Mouse (Mus musculus) v-Abl transformed pro-B cells (cell line): ENCODE data around the gene Slc35a3.

ENCODE experiments used
- in situ Hi-C, 2 experiments: fragments of 400-800 bp; cut with MboI; formaldehyde crosslinking; loops; one replicate each; pipeline ENCODE4 v1.15.1; 2025; ENCODE audit not compliant: unreplicated experiment in 2 of 2

Slc35a3 gene

DNA sequence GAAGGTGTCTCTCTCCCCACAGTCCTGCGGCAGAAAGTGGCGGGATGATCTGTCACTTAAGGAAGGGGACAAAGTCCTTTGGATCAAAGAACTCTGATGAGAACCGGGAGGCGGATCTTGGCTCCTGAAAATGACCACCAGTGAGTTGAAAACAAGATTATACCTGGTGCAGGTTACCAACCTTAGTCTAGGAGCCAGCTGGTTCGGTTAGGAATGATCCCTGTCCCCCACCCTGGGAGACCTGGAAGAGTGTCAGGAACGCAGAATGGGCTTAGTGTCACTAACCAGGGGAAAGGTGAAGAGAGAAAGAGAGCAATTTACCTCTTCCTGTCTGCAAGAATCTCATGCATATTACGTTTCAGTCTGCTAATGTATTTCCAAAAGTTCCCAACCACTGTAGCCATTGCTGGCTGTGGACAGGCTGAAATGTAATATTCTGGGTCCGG, at the start of gene Slc35a3:
TSS of gene Slc35a3 (minus strand) at position 396 of the 446 bp plus-strand sequence.
- in situ Hi-C loops, result no loop called here

DNA sequence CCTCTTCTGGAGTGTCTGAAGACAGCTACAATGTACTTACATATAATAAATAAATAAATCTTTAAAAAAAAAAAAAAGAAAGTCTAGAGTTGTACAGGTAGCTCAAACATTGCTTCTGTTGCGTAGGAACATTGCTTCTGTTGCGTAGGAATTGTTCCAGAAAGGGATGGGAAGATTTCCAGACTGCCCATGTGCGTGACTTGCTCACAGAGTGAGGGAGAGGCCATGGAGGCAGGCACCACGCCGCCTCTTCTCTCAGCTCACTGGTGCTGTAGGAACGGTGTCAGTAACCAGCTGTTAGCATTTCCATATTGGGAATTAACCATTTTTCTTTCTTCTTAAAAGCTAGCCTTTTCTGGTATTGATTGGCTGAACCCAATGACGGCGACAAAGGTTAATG, 40.2 kb upstream of the Slc35a3 start:
- in situ Hi-C loops, result loop anchor here in 1 of 2 experiments (10.0 kb wide), 2 partner anchors 328 to 728 kb away; partner anchors contain the start of gene Cdc14a

DNA sequence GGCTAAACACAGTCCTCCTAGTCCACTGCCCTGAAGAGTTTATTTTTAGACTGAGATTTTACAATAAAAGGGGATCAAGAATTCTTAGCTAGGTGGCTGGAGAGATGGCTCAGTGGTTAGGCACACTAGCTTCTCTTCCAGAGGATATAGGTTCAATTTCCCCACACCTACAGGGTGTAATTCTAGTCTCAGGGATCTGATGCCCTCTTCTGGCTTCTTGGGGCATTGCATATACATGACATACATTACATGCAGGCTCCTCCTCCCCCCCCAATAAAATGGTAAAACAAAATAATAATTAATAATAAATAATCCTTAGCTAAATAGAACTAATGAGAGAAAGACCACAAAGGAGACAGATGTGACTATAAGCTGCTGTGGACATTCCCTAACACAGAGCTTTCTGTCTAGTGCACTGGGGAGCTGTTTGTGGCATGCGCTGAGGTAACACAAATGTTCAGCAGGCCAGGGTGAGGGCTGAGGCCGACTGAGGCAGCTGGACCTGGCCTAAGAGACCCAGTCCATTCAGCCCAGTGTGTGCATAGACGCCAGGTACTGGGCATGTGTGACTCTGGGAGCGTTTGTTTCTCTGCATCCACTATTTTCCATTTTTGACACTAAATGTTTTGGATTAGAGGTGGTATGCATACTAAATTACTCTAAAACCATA, 38.7 kb upstream of the Slc35a3 start:
- in situ Hi-C loops, result loop anchor here in 1 of 2 experiments (10.0 kb wide), 2 partner anchors 327 to 727 kb away; partner anchors contain the start of gene Cdc14a

DNA sequence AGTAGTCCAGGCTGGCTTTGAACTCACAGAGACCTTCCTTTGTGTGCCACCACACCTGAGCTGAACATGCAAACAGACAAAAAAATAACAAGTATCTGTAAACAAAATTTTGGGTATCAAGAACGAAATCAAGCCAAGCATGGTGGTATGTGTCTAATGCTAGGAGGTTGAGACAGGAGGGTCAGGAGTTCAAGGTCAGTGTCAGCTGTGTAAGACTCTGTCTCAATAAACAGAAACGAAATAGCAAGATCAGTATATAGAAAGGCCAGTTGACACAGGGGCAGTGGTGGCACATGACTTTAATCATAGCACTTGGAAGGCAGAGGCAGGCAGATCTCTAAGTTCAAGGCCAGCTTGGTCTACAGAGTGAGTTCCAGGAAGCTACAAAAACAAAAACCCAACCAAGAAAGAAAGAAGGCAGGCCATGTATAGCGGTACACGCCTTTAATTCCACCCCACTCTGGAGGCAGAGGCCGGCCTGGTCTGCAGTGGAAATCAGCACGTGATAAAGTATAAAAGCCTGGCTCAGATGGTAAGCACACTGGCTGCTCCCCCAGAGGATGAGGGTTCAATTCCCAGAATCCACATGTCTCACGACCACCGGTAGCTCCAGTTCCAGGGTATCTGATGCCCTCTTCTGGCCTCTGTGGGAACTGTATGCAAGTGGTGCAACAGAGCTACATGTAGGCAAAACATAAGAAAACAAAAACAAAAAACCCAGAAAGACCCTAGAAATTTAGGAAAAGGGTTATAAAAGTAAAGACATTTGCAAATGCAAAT, 36.0 kb upstream of the Slc35a3 start:
- in situ Hi-C loops, result loop anchor here (5.0 to 10.0 kb wide), 7 partner anchors 154 to 721 kb away; partner anchors contain the start of genes Dbt (in 2 of the 2), Sass6 (in 2 of the 2) and Cdc14a (in 1 of the 2)

DNA sequence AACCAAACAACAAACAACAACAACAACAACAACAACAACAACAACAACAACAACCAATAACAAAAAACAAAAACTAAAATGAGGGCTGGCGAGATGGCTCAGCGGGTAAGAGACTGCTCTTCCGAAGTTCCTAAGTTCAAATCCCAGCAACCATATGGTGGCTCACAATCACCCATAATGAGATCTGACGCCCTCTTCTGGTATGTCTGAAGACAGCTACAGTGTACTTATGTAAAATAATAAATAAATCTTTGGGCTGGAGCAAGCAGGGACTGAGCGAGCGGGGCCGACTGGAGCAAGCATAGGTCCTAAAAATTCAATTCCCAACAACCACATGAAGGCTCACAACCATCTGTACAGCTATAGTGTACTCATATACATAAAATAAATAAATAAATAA, 35.0 kb upstream of the Slc35a3 start:
- in situ Hi-C loops, result loop anchor here (5.0 to 10.0 kb wide), 7 partner anchors 153 to 720 kb away; partner anchors contain the start of genes Dbt (in 2 of the 2), Sass6 (in 2 of the 2) and Cdc14a (in 1 of the 2)

DNA sequence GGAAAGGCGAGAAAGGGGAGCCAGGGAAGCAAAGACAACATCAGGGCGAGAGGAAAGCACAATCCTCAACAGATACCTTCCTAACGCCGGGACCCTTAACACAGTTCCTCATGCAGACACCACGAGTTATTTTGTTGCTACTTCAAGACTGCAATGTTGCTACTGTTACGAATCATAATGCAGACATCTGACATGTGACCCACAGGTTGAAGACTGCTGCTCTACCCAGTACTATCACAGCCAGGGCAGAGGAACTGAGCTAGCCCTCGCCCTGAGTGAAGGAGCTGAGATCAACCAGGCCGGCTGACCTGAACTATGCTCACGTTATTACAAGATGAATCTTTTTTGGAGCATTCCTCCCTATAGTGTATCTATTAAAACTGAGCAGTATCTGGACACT, 28.3 kb upstream of the Slc35a3 start:
- in situ Hi-C loops, result loop anchor here in 1 of 2 experiments (10.0 kb wide), 1 partner anchor 146 kb away; the partner anchor contains the start of gene Sass6

DNA sequence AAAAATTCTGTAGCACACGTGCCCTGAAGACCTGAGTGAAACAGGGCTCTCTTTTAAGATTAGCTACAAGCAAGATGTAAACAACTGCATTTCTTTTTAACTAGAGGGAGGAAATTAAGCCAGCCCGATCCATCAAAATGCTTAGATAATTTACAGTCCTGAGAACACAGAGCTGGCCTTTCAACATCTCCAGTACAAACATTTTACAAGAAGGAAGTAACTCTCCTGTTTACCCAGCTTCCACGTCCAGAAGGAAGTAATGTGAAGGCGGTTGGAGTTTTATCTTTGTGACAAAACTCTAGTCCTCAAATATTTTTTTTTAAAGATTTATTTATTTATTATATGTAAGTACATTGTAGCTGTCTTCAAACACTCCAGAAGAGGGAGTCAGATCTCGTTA, 27.5 kb upstream of the Slc35a3 start:
- in situ Hi-C loops, result loop anchor here in 1 of 2 experiments (10.0 kb wide), 1 partner anchor 145 kb away; the partner anchor contains the start of gene Sass6

DNA sequence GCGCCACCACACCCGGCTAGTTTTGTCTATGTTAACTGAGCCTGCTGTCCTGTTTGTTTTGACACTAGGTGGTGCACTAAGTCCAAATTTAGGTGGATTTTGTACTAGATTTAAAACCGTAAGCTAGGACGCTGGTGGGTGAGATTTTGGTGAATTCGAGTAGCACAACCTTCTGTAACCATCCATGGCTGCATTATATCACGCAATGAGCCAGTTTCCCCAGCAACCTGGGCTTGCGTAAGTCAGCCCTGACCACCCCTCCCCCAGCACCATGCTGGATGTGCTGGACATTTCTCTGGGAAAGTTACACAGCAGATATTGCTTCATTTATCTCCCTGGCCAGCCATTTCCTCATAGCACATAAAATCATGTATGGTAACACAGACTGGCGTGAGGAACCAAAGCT, 24.7 kb upstream of the Slc35a3 start:
- in situ Hi-C loops, result no loop called here

DNA sequence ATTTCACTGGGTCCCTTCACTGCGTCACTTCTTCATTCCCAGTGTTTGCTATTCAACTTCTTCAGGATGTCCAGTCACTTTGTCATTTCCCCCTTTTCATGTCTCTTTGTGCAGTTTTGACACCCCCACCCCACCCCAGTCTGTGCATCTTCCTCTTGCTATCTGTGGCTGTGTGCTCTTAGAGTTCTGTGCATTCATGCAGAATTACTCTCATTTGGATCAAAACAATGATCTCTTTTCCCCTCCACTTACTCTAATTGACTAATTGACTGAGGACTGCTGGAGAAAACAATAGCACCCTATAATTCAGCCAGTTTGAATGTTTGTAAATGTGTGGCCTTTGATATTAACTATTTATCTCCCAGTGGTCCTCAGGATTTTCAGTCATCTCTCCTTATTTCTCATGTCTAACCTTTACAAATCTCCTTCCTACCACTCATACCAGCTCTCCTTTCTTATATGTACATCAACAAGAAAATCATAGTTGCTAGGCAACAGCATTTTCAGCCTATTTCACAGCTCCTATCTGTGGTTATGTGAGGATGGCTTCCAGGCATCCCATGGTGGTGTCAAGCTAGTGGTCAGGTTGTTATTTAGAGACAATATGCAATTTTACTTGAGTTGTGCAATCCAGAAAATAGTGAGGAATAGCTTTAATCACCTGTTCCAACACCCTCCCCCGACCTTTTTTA, 17.0 kb upstream of the Slc35a3 start:
- in situ Hi-C loops, result no loop called here

DNA sequence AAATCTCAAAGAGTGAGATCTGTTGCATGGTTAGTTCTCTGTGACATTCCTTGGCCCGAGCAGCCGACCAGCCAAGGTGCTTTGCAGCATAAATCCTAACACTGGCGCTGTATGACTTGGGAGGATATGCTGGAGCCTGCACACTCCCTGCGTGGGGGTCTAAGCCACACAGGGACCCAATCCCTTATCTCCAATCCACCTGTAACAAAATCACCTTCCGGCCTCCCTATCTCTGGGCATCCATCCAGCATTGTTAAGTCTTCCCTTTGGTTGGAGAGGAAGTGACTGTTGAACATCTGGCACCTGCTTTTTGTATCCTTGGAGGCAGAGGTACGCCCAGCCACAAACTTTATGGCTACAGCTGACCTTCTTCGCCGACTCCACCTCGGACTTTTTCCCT, 14.2 kb upstream of the Slc35a3 start:
- in situ Hi-C loops, result no loop called here

DNA sequence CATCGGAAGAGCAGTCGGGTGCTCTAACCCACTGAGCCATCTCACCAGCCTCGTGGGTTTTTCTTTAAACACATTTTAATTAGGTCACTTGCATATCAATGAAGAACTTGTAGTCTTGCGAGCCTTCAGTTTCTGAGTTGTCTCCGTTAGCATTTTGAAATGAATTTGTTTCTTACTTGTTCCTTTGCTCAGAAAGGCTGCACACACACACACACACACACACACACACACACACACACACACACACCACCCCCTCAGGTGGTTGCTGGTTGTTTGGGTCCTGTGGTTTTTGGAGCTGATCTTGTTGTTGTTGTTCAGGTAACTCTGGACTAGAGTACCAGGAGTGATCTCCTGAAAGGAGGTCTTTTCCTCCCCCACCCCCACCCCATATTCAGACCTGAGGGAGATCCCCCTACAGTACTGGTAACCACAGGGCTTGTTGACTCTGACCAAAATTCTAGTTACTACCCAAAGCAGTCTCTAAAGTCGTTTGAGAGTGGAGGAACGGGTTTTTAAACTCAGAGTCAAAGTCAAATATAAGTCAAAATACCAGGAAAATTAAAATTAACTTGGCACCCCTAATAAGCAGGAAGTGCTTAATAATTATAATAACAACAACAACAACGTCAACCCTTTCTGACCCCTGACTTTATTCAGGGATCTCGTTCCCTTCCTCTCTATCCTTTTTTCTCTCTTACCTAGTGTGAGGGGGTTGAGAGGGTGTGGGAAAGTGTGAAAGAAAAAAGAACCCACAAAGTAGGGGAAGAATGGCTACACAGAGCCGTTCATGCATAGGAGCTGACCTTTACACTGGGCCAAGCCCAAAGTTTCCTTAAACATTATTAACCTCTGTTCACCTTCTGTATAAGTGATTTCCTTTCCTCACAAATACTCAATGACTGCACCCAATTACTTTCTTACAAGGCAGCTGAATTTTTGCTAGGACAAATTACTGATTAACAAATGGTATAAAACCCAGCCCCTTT, 11.2 kb upstream of the Slc35a3 start:
- in situ Hi-C loops, result no loop called here

DNA sequence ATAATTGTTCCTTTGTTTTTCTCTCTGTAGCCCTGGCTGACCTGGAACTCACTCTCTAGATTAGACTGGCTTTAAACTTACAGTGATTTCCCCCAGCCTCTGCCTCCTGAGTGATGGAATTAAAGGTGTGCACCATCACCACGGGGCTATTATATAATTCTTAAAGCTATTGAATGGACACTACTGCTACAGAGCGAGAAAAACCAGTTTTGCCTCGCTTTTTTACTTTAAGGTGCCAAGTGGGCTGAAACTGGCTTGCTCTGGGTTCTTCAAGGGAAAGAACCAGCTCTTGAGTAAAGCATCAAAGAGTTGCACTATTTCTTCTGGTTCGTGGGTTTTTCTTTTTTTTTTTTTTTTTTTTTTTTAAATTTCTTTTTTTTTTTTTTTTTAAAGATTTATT, 10.3 kb upstream of the Slc35a3 start:
- in situ Hi-C loops, result no loop called here

DNA sequence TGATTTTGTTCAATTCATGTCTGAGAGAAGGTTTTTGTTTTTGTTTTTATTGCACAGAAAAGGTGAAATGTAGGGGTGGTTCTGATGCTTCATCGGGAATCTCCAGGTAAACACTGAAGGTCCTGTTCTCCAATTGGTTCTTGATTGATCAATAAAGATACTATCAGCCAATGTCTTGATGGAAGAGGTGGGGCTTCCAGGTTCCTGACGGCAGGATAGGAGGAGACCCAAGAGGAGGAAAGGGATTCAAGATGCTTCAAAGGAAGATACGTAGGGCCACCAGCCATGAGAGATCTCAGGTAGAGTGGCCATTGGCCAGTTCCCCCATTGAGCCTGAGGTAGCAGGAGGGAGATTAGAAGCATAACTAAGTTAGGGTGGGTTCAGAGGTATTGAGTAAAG, 6.3 kb upstream of the Slc35a3 start:
- in situ Hi-C loops, result no loop called here

DNA sequence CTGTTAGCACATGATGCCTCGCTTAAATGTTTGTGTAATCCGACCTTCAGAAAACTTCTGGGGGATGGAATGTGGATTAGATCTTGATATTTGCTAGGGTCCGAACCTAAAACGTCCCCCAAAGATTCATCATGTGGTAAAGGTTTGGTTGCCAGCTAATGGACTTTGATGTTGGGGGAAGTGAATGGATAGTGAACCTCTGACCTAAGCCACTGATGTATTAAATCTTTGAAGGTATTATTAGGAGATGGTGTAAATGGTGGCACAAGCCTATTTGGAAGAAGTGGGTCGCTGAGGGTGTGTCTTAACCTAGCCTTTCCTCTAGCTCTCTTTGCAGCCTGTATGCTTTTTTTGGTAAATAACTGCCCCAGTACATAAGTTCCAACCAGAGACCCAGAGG, 400 bp upstream of the Slc35a3 start:
- in situ Hi-C loops, result no loop called here

DNA sequence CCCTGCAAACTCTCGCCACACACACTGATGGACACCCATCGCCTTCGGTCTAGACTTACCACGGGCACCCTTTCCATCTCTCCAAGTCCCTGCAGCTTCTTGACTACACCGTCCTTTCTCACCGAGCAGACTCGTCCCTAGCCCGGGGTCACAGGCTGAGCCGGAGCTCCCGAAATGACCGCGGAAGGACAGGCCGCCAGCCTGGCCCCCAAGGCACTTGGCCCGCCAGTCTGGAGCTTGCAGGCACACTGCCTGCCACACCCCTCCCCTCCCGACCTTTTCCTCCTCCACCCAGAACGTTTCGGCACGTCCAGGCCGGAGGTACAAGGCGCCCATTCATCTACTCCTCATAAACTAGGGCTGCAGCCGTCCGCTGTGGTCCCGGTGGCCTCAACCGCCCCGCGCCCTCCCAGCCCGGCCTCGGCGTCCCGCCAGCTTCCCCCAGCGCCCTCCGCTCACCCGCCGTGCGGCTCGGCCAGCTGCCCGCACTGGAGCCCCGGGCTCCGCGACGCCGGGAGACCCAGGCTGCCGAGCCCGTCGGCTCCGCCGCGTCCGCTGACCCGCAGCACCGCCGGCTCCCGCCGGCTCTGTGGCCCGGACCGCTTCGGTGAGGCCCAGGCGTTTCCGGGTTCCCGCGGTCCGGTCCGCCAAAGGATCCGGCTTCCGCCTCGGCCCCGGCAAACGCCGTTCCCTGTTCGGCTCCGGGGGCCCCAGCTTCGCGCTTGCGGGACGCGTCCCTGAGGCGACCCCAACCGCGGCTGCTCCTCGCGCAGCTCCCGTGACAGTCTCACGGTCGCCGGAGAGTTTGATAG, 801 bp downstream of the Slc35a3 start:
- in situ Hi-C loops, result no loop called here

DNA sequence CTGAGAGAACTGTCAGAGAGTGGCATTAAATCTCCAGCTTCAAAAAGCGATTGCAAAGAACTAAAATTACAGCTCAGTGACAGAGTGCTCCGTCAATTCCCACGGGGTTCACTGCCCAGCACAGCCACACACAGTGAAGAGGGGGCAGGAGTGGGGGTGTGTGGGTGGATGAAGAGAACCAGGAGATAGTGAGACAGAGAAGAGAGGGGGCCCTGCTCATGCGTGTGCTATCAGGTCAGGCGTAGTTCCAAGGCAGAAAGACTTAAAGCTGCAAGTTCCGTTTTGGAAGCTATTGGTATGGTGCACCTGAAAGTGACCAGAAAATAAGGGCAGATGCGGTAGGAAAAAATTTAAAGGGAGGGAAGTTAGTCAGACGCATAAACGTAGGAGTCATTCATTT, 1.7 kb downstream of the Slc35a3 start:
- in situ Hi-C loops, result no loop called here

DNA sequence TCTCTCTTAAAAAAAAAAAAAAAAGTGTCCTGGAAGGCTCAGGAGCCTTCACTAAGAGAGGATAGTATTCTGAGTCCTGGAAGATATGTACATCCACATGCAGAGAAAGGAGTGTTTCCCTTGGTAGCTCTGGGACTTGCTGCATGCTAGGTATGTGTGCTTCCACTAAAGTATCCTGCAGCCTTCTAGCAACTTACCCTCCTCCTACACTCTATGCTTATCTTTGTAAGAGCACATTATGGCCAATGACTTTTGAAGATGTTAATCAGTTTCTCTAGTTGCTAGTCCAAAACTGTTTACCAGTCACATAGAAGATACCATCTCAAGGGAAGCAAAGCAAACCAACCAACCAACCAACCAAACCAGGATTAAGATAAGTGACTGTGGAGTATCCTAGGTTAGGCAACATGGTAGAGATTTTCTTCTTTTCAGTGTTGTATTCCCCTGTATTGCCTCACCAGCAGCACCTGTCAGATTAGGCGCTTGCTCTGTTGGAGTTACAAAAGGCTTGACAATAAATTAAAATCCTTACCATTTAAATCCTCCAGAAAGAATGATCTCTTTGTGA, 6.9 kb downstream of the Slc35a3 start:
- in situ Hi-C loops, result no loop called here

DNA sequence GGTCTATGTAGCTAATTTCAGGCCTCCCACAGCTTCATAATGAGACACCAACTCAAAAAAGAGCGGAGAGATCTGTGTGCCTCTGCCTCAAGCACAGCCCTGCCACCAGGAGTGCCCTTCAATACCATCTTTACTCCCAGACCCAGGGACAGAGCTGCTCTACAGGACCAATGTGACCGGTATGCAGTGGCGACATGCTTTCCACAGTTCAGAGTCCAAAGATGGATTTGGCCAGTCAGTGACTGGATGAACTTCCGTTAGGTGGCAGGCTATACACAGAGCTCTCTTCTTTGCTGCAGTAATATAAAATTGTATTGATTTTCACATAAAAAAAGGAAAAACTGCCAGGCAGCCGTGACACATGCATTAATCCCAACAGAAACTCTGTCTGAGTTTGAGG, 8.8 kb downstream of the Slc35a3 start:
- in situ Hi-C loops, result no loop called here
